Mouse (Mus musculus) layer of hippocampus, adult 18-20 months (tissue): Measurements from ENCODE around the gene Rpl7l1. TPM values are rescaled to one million over a fixed set of nuclear protein-coding genes. Genes with fewer than 3 reads are reported as not detected.

Experiments
- DNase-seq, 2 experiments: peaks; one replicate each; pipeline ENCODE4 v3.0.0; 2022; ENCODE audit warnings: low spot score in 2 of 2
- total RNA-seq, 2 experiments: library from RNA; stranded (reverse); gene quantifications; 2 replicates each; pipeline ENCODE4 v1.2.3; 2021

Gene Rpl7l1
- total RNA-seq, 2 experiments from 2014 or later: 49.0 to 55.9 TPM

GRCm38 (mm10) chr17:46742986-46743385 is 39.5 kb downstream of the Rpl7l1 start:
- DNase-seq: no peak

DNA sequence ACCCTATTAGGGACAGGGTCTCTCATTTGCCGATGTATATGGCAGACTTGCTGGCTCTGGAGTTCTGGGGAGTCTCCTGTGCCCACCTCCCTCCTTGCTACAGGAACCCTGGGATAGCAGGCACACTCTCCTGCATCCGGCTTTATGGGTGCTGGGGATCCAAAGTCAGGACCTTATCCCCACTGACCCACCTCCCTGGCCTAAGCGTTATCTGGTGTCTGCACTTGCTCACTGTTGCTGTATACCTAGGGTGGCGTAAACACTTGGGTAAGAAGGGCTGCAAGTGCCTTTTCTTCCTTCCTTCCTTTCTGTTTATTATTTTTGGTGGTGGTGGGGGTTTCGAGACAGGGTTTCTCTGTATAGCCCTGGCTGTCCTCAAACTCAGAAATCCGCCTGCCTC is 41.2 kb downstream of the Rpl7l1 start:
- DNase-seq: no peak

- DNase-seq: peak in 1 of 2 experiments; percentile 32
Observed at GRCm38 (mm10) chr17:46736160-46736559, 46.3 kb downstream of the Rpl7l1 start.

DNA sequence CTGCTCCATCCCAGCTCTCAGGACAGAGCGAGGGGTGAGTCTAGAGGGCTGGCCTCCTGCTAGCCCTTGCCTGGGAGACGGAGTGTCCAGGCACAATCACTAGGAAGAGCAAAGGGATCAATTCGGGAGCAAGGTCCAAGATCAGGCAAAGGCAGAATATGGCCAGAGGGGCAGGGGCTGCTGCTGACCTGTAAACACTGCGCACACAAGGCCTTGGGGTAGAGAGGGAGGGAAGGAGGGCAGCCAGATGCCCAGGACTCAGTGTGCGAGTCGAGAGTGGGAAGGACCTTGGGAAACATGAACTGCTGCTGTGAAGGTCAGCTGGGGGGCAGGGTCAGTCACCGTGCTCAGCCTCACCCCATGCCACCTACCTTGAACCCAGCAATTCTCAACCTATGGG is 47.2 kb downstream of the Rpl7l1 start:
- no peak for DNase-seq

DNA sequence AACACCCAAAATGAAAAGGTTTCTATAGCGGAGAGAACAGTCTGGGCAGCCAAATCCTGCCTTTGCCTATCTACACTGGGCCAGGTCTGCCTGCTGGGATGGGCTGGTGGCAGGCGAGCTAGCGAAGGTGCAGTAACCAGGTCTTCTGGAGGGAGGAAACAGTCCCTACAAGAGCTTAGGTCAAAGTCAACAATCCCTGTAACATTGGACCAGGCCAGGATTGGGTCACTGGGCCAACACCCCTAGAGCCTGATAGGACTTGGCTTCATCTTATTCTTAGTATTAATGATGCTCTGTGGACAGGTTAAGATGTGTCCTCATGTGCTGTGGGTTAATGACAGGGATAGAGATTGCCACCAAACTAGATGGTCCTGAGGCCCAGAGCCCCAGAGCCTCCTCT is 48.4 kb downstream of the Rpl7l1 start:
- DNase-seq: no peak

DNA sequence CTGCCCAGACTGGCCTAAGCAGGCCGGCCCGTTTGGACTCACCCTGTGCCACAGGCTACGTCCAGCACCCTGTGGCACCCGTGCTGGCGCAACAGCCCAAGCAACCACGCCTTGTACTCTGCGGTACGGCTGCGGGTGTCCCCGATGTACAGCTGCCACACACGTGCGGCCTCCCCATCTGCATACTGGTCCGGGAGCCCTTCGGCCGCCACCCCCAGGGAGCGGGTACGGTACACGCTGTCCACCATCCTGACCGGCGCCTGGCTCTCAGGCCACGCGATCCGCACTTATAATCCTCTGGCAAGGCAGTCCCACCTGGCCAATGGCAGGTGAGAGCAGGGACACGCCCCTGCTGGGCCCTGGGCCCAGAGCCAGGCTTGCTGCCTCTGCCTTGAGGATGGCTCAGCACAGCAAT is 53.6 kb downstream of the Rpl7l1 start, which contains the start of gene Gnmt:
Gnmt (minus strand) TSS at position 265 of the 415 bp plus-strand sequence.
- DNase-seq: no peak

- no peak for DNase-seq
Observed at GRCm38 (mm10) chr17:46728496-46728895, 54.0 kb downstream of the Rpl7l1 start.

DNA sequence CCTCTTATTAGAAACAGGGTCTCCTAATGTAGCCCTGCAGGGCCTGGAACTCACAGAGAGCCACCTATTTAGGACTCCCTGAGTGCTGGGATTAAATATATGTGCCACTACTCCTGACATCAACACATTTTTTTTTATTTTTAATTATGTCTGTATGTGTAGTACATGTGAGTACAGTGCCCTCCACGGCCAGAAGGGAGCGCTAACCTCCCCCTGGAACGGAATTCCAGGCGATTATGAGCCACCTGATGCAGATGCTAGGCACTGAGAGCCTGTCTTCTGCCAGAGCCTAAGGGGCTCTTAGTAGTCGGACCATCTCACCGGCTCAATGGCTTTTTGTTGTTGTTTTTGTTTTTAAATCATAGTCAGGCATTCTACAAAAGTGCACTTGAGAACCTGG is 54.5 kb downstream of the Rpl7l1 start:
- DNase-seq: no peak

DNA sequence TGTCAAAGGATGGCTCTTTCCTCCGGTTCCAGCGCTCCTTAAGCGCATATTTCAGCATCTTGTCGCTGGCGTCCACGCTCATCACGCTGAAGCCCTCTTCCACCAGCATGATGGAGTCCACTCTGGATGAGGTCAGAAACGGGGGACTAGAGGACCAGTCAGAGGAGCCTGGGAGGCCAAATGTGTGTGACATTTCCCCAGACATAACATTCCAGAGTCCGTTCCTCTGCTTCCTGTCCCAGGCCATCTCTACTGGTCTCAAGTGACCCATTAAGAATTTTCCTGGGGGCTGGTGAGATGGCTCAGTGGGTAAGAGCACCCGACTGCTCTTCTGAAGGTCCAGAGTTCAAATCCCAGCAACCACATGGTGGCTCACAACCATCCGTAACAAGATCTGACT is 55.2 kb downstream of the Rpl7l1 start:
- DNase-seq: no peak

GRCm38 (mm10) chr17:46725731-46726645 is 56.5 kb downstream of the Rpl7l1 start:
- no peak for DNase-seq

GRCm38 (mm10) chr17:46725273-46725672 is 57.2 kb downstream of the Rpl7l1 start:
- DNase-seq: no peak

DNA sequence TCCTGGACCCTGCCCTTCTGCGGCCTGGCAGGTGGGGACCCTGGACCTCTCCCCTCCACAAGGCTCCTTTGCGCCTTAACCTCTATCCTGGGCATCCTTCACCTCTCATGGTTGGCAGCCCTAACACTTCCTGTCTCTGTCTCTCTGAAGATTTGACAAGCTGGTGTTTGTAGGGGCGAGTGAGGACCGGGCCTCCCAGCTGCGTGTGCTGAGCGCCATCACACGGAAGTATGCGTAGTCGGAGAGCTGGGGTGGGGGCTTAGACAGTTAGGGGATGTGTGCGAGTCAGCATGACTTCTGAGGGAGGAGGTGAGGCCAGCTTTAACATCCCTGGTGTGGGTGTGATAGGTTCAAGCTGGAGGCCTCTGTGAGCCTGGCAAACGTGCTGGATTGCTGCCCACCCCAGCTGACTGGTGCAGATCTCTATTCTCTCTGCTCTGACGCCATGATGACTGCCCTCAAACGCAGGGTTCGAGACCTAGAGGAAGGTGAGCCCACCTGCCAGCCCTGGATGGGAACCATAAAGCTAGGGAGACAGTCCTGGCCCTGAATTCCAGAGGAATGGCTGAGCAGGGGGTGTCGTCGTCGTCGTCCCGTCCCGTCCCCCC is 57.9 kb downstream of the Rpl7l1 start:
- no peak for DNase-seq

Other genes starting within 250 kb of the Rpl7l1 start
- gene Cul9, start 236.3 kb downstream of the Rpl7l1 start, total RNA-seq: 10 to 100 TPM; 61.8 to 66.4 TPM
- gene Srf, start 226.5 kb downstream of the Rpl7l1 start, total RNA-seq: 10 to 100 TPM; 80.8 to 89.0 TPM
- gene Ptk7, start 153.2 kb downstream of the Rpl7l1 start, total RNA-seq: 1 to 10 TPM; 8.0 to 9.0 TPM
- gene Klc4, start 136.7 kb downstream of the Rpl7l1 start, total RNA-seq: 10 to 100 TPM; 22.4 to 22.6 TPM
- 10 to 100 TPM; 53.1 to 60.7 TPM for gene Mrpl2, start 136.4 kb downstream of the Rpl7l1 start, total RNA-seq
- 10 to 100 TPM; 18.9 to 20.2 TPM for gene Cul7, start 132.3 kb downstream of the Rpl7l1 start, total RNA-seq
- gene Rrp36, start 108.3 kb downstream of the Rpl7l1 start, total RNA-seq: 10 to 100 TPM; 17.2 to 19.7 TPM
- 100 to 1,000 TPM in 1 of 2 experiments, 10 to 100 TPM in 1; 97.2 to 109 TPM for gene Mea1, start 103.9 kb downstream of the Rpl7l1 start, total RNA-seq
- 100 to 1,000 TPM; 172 to 177 TPM for gene Klhdc3, start 101.8 kb downstream of the Rpl7l1 start, total RNA-seq
- gene Ppp2r5d, start 77.6 kb downstream of the Rpl7l1 start, total RNA-seq: 10 to 100 TPM; 89.3 to 90.9 TPM
- gene Pex6, start 71.2 kb downstream of the Rpl7l1 start, total RNA-seq: 10 to 100 TPM; 55.5 to 62.4 TPM
- gene Gnmt, start 53.5 kb downstream of the Rpl7l1 start, total RNA-seq: 1 to 10 TPM in 1 of 2 experiments, not detected in 1; 1.1 TPM
- 10 to 100 TPM; 66.6 to 71.8 TPM for gene Cnpy3, start 30.5 kb downstream of the Rpl7l1 start, total RNA-seq
- gene Ptcra, start 19.0 kb downstream of the Rpl7l1 start, total RNA-seq: under 1 TPM in 1 of 2 experiments, not detected in 1; 0.25 TPM
- gene 2310039H08Rik, start 10.0 kb downstream of the Rpl7l1 start, total RNA-seq: 1 to 10 TPM; 4.9 to 8.3 TPM
- 10 to 100 TPM; 61.5 to 65.7 TPM for gene Bicral, start 75.8 kb upstream of the Rpl7l1 start, total RNA-seq
- gene Tbcc, start 108.0 kb upstream of the Rpl7l1 start, total RNA-seq: 10 to 100 TPM; 29.9 to 30.2 TPM
- not detected for gene Prph2, start 127.8 kb upstream of the Rpl7l1 start, total RNA-seq
- gene Ubr2, start 227.9 kb upstream of the Rpl7l1 start, total RNA-seq: 10 to 100 TPM; 61.3 to 62.2 TPM